Comparison of ENCODE assay signal across 7 mouse cellular contexts in genomic region chr17:27629249-27630020, GRCm38 (mm10). TPM values are rescaled to one million over a fixed set of nuclear protein-coding genes. Genes with fewer than 3 reads are reported as not detected.
DNase-seq lines count a peak whose midpoint lies in the region; ATAC-seq and TF ChIP-seq lines count a peak whose summit lies in the region.

No protein-coding gene starts in this region.

- no peak for TF ChIP-seq POLR2A in small intestine, adult 2 months (IDR thresholded peaks at IDR 0.05; ENCODE audit: low read depth, low read length)

- H3K27me3 ChIP-seq in intestine, embryonic 14.5 days (replicated peaks; ENCODE audit: control insufficient read depth, insufficient read depth, low read length) = no peaks in the 10 kb centered on the region
- H3K27me3 ChIP-seq in small intestine, adult 2 months (ENCODE audit: control insufficient read depth, insufficient read depth, low read length) = no peaks in the 10 kb centered on the region

- intact Hi-C loops in left cerebral cortex, postnatal 10 days (cut with DNase I) = no loop called here

- no peak overlapping the region for H3K9ac ChIP-seq in intestine, embryonic 14.5 days (ENCODE audit: low read length)

- peaks cover 46% of the 10 kb centered on the region for H3K36me3 ChIP-seq in intestine, embryonic 14.5 days (ENCODE audit: control insufficient read depth, insufficient read depth, low read length)
- peaks cover 39% of the 10 kb centered on the region for H3K36me3 ChIP-seq in small intestine, adult 2 months (ENCODE audit: control insufficient read depth, insufficient read depth, low read length)

- DNase-seq in ZHBTc4 (ENCODE audit: low read depth, low spot score) = peak; percentile 91
- DNase-seq in cerebellum, adult 9-10 months = peak; percentile 88
- DNase-seq in frontal cortex, postnatal 10 days (ENCODE audit: low spot score in 2 of 2) = peak; percentile 58 to 78
- peak; percentile 87 for DNase-seq in intestine, embryonic 14.5 days (ENCODE audit: low spot score)
- DNase-seq in left cerebral cortex, postnatal 10 days (ENCODE audit: extremely low spot score in 1 of 2, low spot score in 2 of 2) = peak; percentile 77 to 87

- no peak overlapping the region for H3K27ac ChIP-seq in intestine, embryonic 14.5 days (ENCODE audit: low read depth)
- H3K27ac ChIP-seq in small intestine, adult 2 months (ENCODE audit: insufficient read depth, low read depth, low read length) = no peak overlapping the region

- H3K9me3 ChIP-seq in intestine, embryonic 14.5 days (ENCODE audit: control insufficient read depth, low read length) = no peaks in the 10 kb centered on the region

- WGBS in intestine, embryonic 14.5 days = 67% methylated on average over 2 of the region's 2 CpGs
- WGBS in small intestine, adult 2 months = 69% methylated on average over 2 of the region's 2 CpGs

- no peak overlapping the region for H3K4me2 ChIP-seq in intestine, embryonic 14.5 days (ENCODE audit: low read length)

- H3K4me3 ChIP-seq in intestine, embryonic 14.5 days (ENCODE audit: low read depth, low read length) = no peak overlapping the region
- no peak overlapping the region for H3K4me3 ChIP-seq in small intestine, adult 2 months (ENCODE audit: low read depth, low read length)

- no peak for ATAC-seq in intestine, embryonic 14.5 days (replicated peaks; ENCODE audit: low FRiP score, low TSS enrichment, low read depth)
- peak; percentile 81 for ATAC-seq in megakaryocyte progenitor cell, adult 5-6 weeks (replicated peaks; ENCODE audit: poor library complexity)

- TF ChIP-seq CTCF in small intestine, adult 2 months (IDR thresholded peaks at IDR 0.05; ENCODE audit: extremely low read depth, insufficient read length, insufficient replicate concordance, low read depth, low read length) = peak; percentile 82; the same call in 1 of the 2 replicates

- H3K4me1 ChIP-seq in intestine, embryonic 14.5 days (replicated peaks; ENCODE audit: control insufficient read depth, insufficient read depth, low read length) = peaks cover 16% of the 10 kb centered on the region
- H3K4me1 ChIP-seq in small intestine, adult 2 months (ENCODE audit: control insufficient read depth, insufficient read depth, insufficient read length, low read length) = peaks cover 13% of the 10 kb centered on the region; the same call in 1 of the 2 replicates

RNA-seq across cellular contexts. Expression of gene RPS10-NUDT3, which starts 5.6 kb away (rescaled TPM):
- not detected in 2 replicates for polyA plus RNA-seq in intestine, embryonic 14.5 days (2014; fragmentation: Nextera tagmentation; extraction: Ambion mirVana)
- not detected for total RNA-seq in left cerebral cortex, postnatal 10 days (2021)
- total RNA-seq in megakaryocyte progenitor cell, adult 5-6 weeks (2015) = not detected in 2 replicates
- total RNA-seq in megakaryocyte progenitor cell, adult 5-6 weeks (2017) = not detected in 2 replicates
- polyA plus RNA-seq in small intestine, adult 2 months (2012; rRNA removed) = not detected in 2 replicates

RNA-seq across cellular contexts. Expression of gene Nudt3, which starts 6.1 kb away (rescaled TPM):
- 33.3 and 35.4 TPM in 2 replicates for polyA plus RNA-seq in intestine, embryonic 14.5 days (2014; fragmentation: Nextera tagmentation; extraction: Ambion mirVana)
- 100 to 1,000 TPM; 497 to 524 TPM for total RNA-seq in left cerebral cortex, postnatal 10 days (2021)
- total RNA-seq in megakaryocyte progenitor cell, adult 5-6 weeks (2015) = 70.9 and 74.6 TPM in 2 replicates
- total RNA-seq in megakaryocyte progenitor cell, adult 5-6 weeks (2017) = 171 and 186 TPM in 2 replicates
- polyA plus RNA-seq in small intestine, adult 2 months (2012; rRNA removed) = 26.8 and 58.9 TPM in 2 replicates

RNA-seq across cellular contexts. Expression of gene Rps10, which starts 7.0 kb away (rescaled TPM):
- polyA plus RNA-seq in intestine, embryonic 14.5 days (2014; fragmentation: Nextera tagmentation; extraction: Ambion mirVana) = 1,235 and 1,299 TPM in 2 replicates
- total RNA-seq in left cerebral cortex, postnatal 10 days (2021) = 100 to 1,000 TPM; 503 to 512 TPM
- total RNA-seq in megakaryocyte progenitor cell, adult 5-6 weeks (2015) = 2,101 and 2,175 TPM in 2 replicates
- 2,717 and 3,085 TPM in 2 replicates for total RNA-seq in megakaryocyte progenitor cell, adult 5-6 weeks (2017)
- polyA plus RNA-seq in small intestine, adult 2 months (2012; rRNA removed) = 1,015 and 1,308 TPM in 2 replicates

RNA-seq across cellular contexts. Expression of gene Pacsin1, which starts 25.9 kb away (rescaled TPM):
- polyA plus RNA-seq in intestine, embryonic 14.5 days (2014; fragmentation: Nextera tagmentation; extraction: Ambion mirVana) = 1.5 and 2.0 TPM in 2 replicates
- 100 to 1,000 TPM; 204 to 211 TPM for total RNA-seq in left cerebral cortex, postnatal 10 days (2021)
- total RNA-seq in megakaryocyte progenitor cell, adult 5-6 weeks (2015) = not detected in 2 replicates
- 0.47 TPM in 1 of 2 replicates, not detected in the other for total RNA-seq in megakaryocyte progenitor cell, adult 5-6 weeks (2017)
- polyA plus RNA-seq in small intestine, adult 2 months (2012; rRNA removed) = 1.2 and 2.2 TPM in 2 replicates

Comparison
In these comparisons a context has a peak if more than half of its experiments do, and no peak if none do; other contexts are left out.
1. RNA of gene Rps10, which starts 7.0 kb away (total RNA-seq): 2,101 to 3,085 TPM in megakaryocyte progenitor cell, adult 5-6 weeks; 503 to 512 TPM in left cerebral cortex, postnatal 10 days; every median in the first group is over 4 times any median in the second.
2. Peak in every context shown above with its lines, with median percentiles within 50 percentile points of each other: DNase-seq.